Mouse (Mus musculus) liver, embryonic 14.5 days (tissue): ENCODE data around the gene Usp39. TPM values are rescaled to one million over a fixed set of nuclear protein-coding genes. Genes with fewer than 3 reads are reported as not detected.
A peak's percentile ranks its signal among the peaks of the same experiment; 100 is the strongest.

ENCODE experiments used
- ATAC-seq: fragments of 200-750 bp; cut with Nextera tagmentation; 2 replicates; pipeline ENCODE4 v1.8.0; 2017; ENCODE audit warnings: moderate number of reproducible peaks, mild to moderate bottlenecking, moderate library complexity; ENCODE audit not compliant: insufficient read depth
- DNase-seq, 3 experiments: peaks; one replicate each; pipeline ENCODE4 v3.0.0-alpha.2; 2012 to 2013; ENCODE audit warnings: low read depth in 3 of 3, low spot score in 3 of 3
- H3K27ac ChIP-seq: fragments of 300-500 bp; sonication (generic); 2 replicates; pipeline ENCODE4 v1.5.1; 2014; ENCODE audit warnings: moderate library complexity, mild to moderate bottlenecking, control low read depth, inconsistent platforms
- H3K27me3 ChIP-seq: fragments of 300-500 bp; sonication (generic); 2 replicates; pipeline ENCODE4 v1.6.1; 2014; ENCODE audit warnings: mild to moderate bottlenecking, low read length, moderate library complexity; ENCODE audit not compliant: control insufficient read depth, insufficient read depth
- H3K36me3 ChIP-seq: fragments of 300-500 bp; sonication (generic); replicated peaks from 2 replicates; pipeline ENCODE4 v1.6.1; 2014; ENCODE audit warnings: low read depth; ENCODE audit not compliant: control insufficient read depth, insufficient read depth
- H3K4me1 ChIP-seq, 2 experiments: fragments of 200-500 bp in 1 of 2; fragments of 300-500 bp in 1 of 2; sonication (generic) in 1 of 2; replicated peaks; 2 replicates each; pipeline ENCODE4 v1.6.1; 2012 to 2014; ENCODE audit warnings: antibody characterized with exemption in 1 of 2, inconsistent platforms in 1 of 2, low read length in 1 of 2; ENCODE audit not compliant: control insufficient read depth in 2 of 2, insufficient read depth in 2 of 2
- H3K4me2 ChIP-seq: fragments of 300-500 bp; sonication (generic); 2 replicates; pipeline ENCODE4 v1.6.1; 2014; ENCODE audit warnings: low read depth, mild to moderate bottlenecking, control low read depth, moderate library complexity
- H3K4me3 ChIP-seq, 2 experiments: fragments of 200-500 bp in 1 of 2; fragments of 300-500 bp in 1 of 2; sonication (generic) in 1 of 2; 2 replicates each; pipeline ENCODE4 v1.5.1; 2012 to 2014; ENCODE audit warnings: low read depth in 2 of 2, low read length in 2 of 2, mild to moderate bottlenecking in 2 of 2, control low read depth in 1 of 2, inconsistent platforms in 1 of 2, moderate library complexity in 1 of 2; ENCODE audit not compliant: insufficient read depth in 1 of 2
- H3K9ac ChIP-seq: fragments of 300-500 bp; sonication (generic); replicated peaks from 2 replicates; pipeline ENCODE4 v1.6.1; 2014; ENCODE audit warnings: mild to moderate bottlenecking, control low read depth, moderate library complexity
- H3K9me3 ChIP-seq: fragments of 300-500 bp; sonication (generic); 2 replicates; pipeline ENCODE4 v1.6.1; 2016; ENCODE audit warnings: low read length, mixed read lengths; ENCODE audit not compliant: control insufficient read depth
- CTCF ChIP-seq: IDR thresholded peaks from 2 replicates; pipeline ENCODE4 v1.5.1; 2016; ENCODE audit warnings: antibody characterized with exemption, low read depth, control low read depth
- EP300 ChIP-seq: IDR thresholded peaks from 2 replicates; pipeline ENCODE4 v1.6.1; 2016; ENCODE audit warnings: antibody characterized with exemption, low read depth
- WGBS: fragments of 180-500 bp; shearing (Covaris S2); extraction: QIAGEN DNeasy Blood & Tissue Kit; methylation state at CpG from one replicate; pipeline ENCODE4 v1.1.7; 2014; ENCODE audit not compliant: insufficient replicate concordance; 5-methylcytosine and 5-hydroxymethylcytosine counted together
- polyA plus RNA-seq, 2 experiments: library from polyadenylated mRNA; depleted of rRNA in 1 of 2; stranded (reverse) in 1 of 2; unstranded in 1 of 2; fragments of >200 nt; fragmentation: Nextera tagmentation in 1 of 2; extraction: Ambion mirVana in 1 of 2; gene quantifications; 2 replicates each; pipeline versions ENCODE4 v1.2.1 to v1.2.3; 2012 to 2014

The Usp39 gene
- polyA plus RNA-seq, 2 experiments = 32.7 to 49.6 TPM

- WGBS = 87% methylated on average over 4 of the region's 4 CpGs
- Histone ChIP-seq H3K4me2 (no peak overlapping the region), H3K4me3 (no peak overlapping the region), H3K9me3 (no peaks in the 10 kb centered on the region), H3K36me3 (peaks cover 9% of the 10 kb centered on the region; the same call in 1 of the 2 replicates), H3K27me3 (no peaks in the 10 kb centered on the region), H3K9ac (no peak overlapping the region), H3K27ac (no peak overlapping the region), H3K4me1 (peaks cover 14 to 42% of the 10 kb centered on the region in 2 experiments)
- no peak for ATAC-seq
- no peak for DNase-seq
- no peak for TF ChIP-seq EP300
- no peak for TF ChIP-seq CTCF
Measured at GRCm38 (mm10) chr6:72373184-72373583, 28.2 kb upstream of the Usp39 start.

DNA sequence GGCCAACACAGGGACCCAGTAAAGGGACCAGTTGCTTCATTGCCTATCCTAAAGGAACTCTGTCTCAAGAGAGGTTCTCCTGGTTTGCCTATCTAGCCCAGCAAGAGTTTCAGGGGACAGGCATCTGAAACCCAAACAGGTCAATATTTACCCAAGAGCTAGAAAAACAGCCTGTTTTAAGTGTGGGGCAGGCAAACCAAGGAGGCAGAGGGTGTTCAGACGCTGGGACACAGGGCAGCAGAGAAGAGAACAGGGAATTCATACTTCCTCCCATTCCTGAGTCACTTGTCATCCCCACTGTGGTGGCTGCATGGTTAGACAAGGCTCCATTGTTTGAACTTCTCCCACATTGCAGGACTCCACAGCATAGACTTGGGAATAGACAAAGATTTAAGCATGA lies 26.6 kb upstream of the Usp39 start:
- H3K4me1 ChIP-seq = peaks cover 14 to 40% of the 10 kb centered on the region in 2 experiments
- H3K27me3 ChIP-seq = no peaks in the 10 kb centered on the region
- H3K9ac ChIP-seq = no peak overlapping the region
- no peaks in the 10 kb centered on the region for H3K9me3 ChIP-seq
- ATAC-seq (no peak), DNase-seq (no peak)
- no peak overlapping the region for H3K4me3 ChIP-seq
- no peak for TF ChIP-seq CTCF
- TF ChIP-seq EP300 = no peak
- peaks cover 9% of the 10 kb centered on the region; the same call in 1 of the 2 replicates for H3K36me3 ChIP-seq
- 54% methylated on average over 1 of the region's 1 CpGs for WGBS
- no peak overlapping the region for H3K27ac ChIP-seq
- no peak overlapping the region for H3K4me2 ChIP-seq

- H3K27ac ChIP-seq = no peak overlapping the region
- no peak for ATAC-seq
- TF ChIP-seq CTCF = no peak
- no peak for TF ChIP-seq EP300
- no peaks in the 10 kb centered on the region for H3K9me3 ChIP-seq
- H3K27me3 ChIP-seq = no peaks in the 10 kb centered on the region
- 62% methylated on average over 5 of the region's 5 CpGs for WGBS
- DNase-seq = no peak
- H3K36me3 ChIP-seq = peaks cover 9% of the 10 kb centered on the region; the same call in 1 of the 2 replicates
- no peak overlapping the region for H3K4me2 ChIP-seq
- no peak overlapping the region for H3K9ac ChIP-seq
- peaks cover 14 to 40% of the 10 kb centered on the region in 2 experiments for H3K4me1 ChIP-seq
- H3K4me3 ChIP-seq = no peak overlapping the region
Measured at GRCm38 (mm10) chr6:72371147-72371546, 26.2 kb upstream of the Usp39 start.

GRCm38 (mm10) chr6:72370091-72370490 lies 25.1 kb upstream of the Usp39 start:
- no peak overlapping the region for H3K27ac ChIP-seq
- 79% methylated on average over 12 of the region's 12 CpGs for WGBS

GRCm38 (mm10) chr6:72369557-72369956 lies 24.6 kb upstream of the Usp39 start:
- Histone ChIP-seq H3K4me2 (no peak overlapping the region), H3K4me3 (no peak overlapping the region), H3K36me3 (peaks cover 9% of the 10 kb centered on the region; the same call in 1 of the 2 replicates), H3K4me1 (peaks cover 6 to 33% of the 10 kb centered on the region in 2 experiments), H3K9me3 (no peaks in the 10 kb centered on the region), H3K27me3 (no peaks in the 10 kb centered on the region), H3K9ac (no peak overlapping the region), H3K27ac (no peak overlapping the region)
- DNase-seq (no peak), ATAC-seq (no peak)
- TF ChIP-seq CTCF (peak; percentile 49), EP300 (no peak)
- WGBS = 74% methylated on average over 4 of the region's 4 CpGs

More at GRCm38 (mm10) chr6:72370091-72370490, 25.1 kb upstream of the Usp39 start:
- Histone ChIP-seq H3K4me1 (peaks cover 12 to 38% of the 10 kb centered on the region in 2 experiments), H3K27me3 (no peaks in the 10 kb centered on the region), H3K9ac (no peak overlapping the region), H3K36me3 (peaks cover 9% of the 10 kb centered on the region; the same call in 1 of the 2 replicates), H3K4me2 (no peak overlapping the region), H3K9me3 (no peaks in the 10 kb centered on the region), H3K4me3 (no peak overlapping the region)
- ATAC-seq (no peak), DNase-seq (no peak)
- TF ChIP-seq EP300 = no peak
- TF ChIP-seq CTCF = no peak
